Mouse (Mus musculus) stomach, embryonic 16.5 days (tissue): ENCODE measurements at regions not wholly inside any gene's neighbourhood (a gene's known extent, or its start where the extent isn't known, plus 50 kb on each side); places are given as distances from the start of the nearest gene placed in this dataset.
A peak's percentile ranks its signal among the peaks of the same experiment; 100 is the strongest.

ENCODE experiments used
- ATAC-seq: fragments of 200-750 bp; cut with Nextera tagmentation; 2 replicates; pipeline ENCODE4 v1.8.0; 2017; ENCODE audit warnings: moderate number of reproducible peaks, moderate TSS enrichment; ENCODE audit not compliant: insufficient read depth, low FRiP score
- H3K27ac ChIP-seq: fragments of 300-500 bp; sonication (generic); 2 replicates; pipeline ENCODE4 v1.5.1; 2014; ENCODE audit warnings: low read length
- H3K27me3 ChIP-seq: fragments of 300-500 bp; sonication (generic); 2 replicates; pipeline ENCODE4 v1.6.1; 2014; ENCODE audit warnings: low read length, control low read depth, mixed read lengths; ENCODE audit not compliant: control insufficient read depth, insufficient read depth
- H3K36me3 ChIP-seq: fragments of 300-500 bp; sonication (generic); 2 replicates; pipeline ENCODE4 v1.6.1; 2014; ENCODE audit warnings: low read length; ENCODE audit not compliant: control insufficient read depth, insufficient read depth
- H3K4me1 ChIP-seq: fragments of 300-500 bp; sonication (generic); 2 replicates; pipeline ENCODE4 v1.6.1; 2014; ENCODE audit warnings: low read length, control low read depth, mixed read lengths; ENCODE audit not compliant: control insufficient read depth, insufficient read depth
- H3K4me2 ChIP-seq: fragments of 300-500 bp; sonication (generic); 2 replicates; pipeline ENCODE4 v1.6.1; 2014; ENCODE audit warnings: low read depth, low read length, mixed read lengths
- H3K4me3 ChIP-seq: fragments of 300-500 bp; sonication (generic); replicated peaks from 2 replicates; pipeline ENCODE4 v1.5.1; 2014; ENCODE audit warnings: mild to moderate bottlenecking, low read length
- H3K9ac ChIP-seq: fragments of 300-500 bp; sonication (generic); 2 replicates; pipeline ENCODE4 v1.6.1; 2014; ENCODE audit warnings: low read length
- H3K9me3 ChIP-seq: fragments of 300-500 bp; sonication (generic); replicated peaks from 2 replicates; pipeline ENCODE4 v1.6.1; 2016; ENCODE audit warnings: low read length, control low read depth; ENCODE audit not compliant: control insufficient read depth
- WGBS: fragments of 180-500 bp; shearing (Covaris S2); extraction: QIAGEN DNeasy Blood & Tissue Kit; methylation state at CpG from one replicate; pipeline ENCODE4 v1.1.7; 2014; 5-methylcytosine and 5-hydroxymethylcytosine counted together

- Histone ChIP-seq H3K9me3 (no peaks in the 10 kb centered on the region), H3K4me3 (no peak overlapping the region), H3K27ac (no peak overlapping the region), H3K4me2 (no peak overlapping the region), H3K36me3 (no peaks in the 10 kb centered on the region), H3K9ac (no peak overlapping the region), H3K27me3 (no peaks in the 10 kb centered on the region), H3K4me1 (peaks cover 15% of the 10 kb centered on the region; the same call in 1 of the 2 replicates)
- 49% methylated on average over 9 of the region's 9 CpGs for WGBS
- ATAC-seq = peak; percentile 39; the same call in 1 of the 2 replicates
Measured at GRCm38 (mm10) chr14:25208221-25209056, 250.5 kb upstream of the Zmiz1 start.

- Histone ChIP-seq H3K36me3 (no peaks in the 10 kb centered on the region), H3K4me2 (no peak overlapping the region), H3K4me1 (peaks cover 5% of the 10 kb centered on the region; the same call in 1 of the 2 replicates), H3K4me3 (no peak overlapping the region), H3K9ac (no peak overlapping the region), H3K27ac (no peak overlapping the region), H3K9me3 (no peaks in the 10 kb centered on the region), H3K27me3 (no peaks in the 10 kb centered on the region)
- WGBS = 60% methylated on average over 6 of the region's 6 CpGs
- no peak for ATAC-seq
Measured at GRCm38 (mm10) chr14:25213056-25213455, 245.9 kb upstream of the Zmiz1 start.

GRCm38 (mm10) chr14:25223091-25223490 lies 235.9 kb upstream of the Zmiz1 start:
- H3K9ac ChIP-seq = no peak overlapping the region
- 45% methylated on average over 1 of the region's 1 CpGs for WGBS
- no peak for ATAC-seq
- no peaks in the 10 kb centered on the region for H3K9me3 ChIP-seq
- H3K4me1 ChIP-seq = peaks cover 31% of the 10 kb centered on the region
- no peaks in the 10 kb centered on the region for H3K27me3 ChIP-seq
- H3K4me2 ChIP-seq = no peak overlapping the region
- H3K4me3 ChIP-seq = no peak overlapping the region
- no peaks in the 10 kb centered on the region for H3K36me3 ChIP-seq
- H3K27ac ChIP-seq = no peak overlapping the region

GRCm38 (mm10) chr14:25225214-25225613 lies 233.8 kb upstream of the Zmiz1 start:
- no peak for ATAC-seq
- Histone ChIP-seq H3K9me3 (no peaks in the 10 kb centered on the region), H3K27me3 (no peaks in the 10 kb centered on the region), H3K4me2 (0 out of 2 replicates have a peak overlapping the region, but pooled peaks have one; percentile 44), H3K27ac (peak overlapping the region; percentile 98), H3K4me1 (peaks cover 47% of the 10 kb centered on the region), H3K36me3 (no peaks in the 10 kb centered on the region), H3K4me3 (no peak overlapping the region), H3K9ac (peak overlapping the region; percentile 32; the same call in 1 of the 2 replicates)
- WGBS = 46% methylated on average over 3 of the region's 3 CpGs

- ATAC-seq = peak; percentile 89
- H3K4me3 ChIP-seq = no peak overlapping the region; the same call in 1 of the 2 replicates
- no peaks in the 10 kb centered on the region for H3K36me3 ChIP-seq
- H3K27me3 ChIP-seq = no peaks in the 10 kb centered on the region
- H3K27ac ChIP-seq = peak overlapping the region; percentile 98
- H3K4me2 ChIP-seq = peak overlapping the region; percentile 44
- 9% methylated on average over 11 of the region's 11 CpGs for WGBS
- no peaks in the 10 kb centered on the region for H3K9me3 ChIP-seq
- peak overlapping the region; percentile 51 for H3K9ac ChIP-seq
- peaks cover 47% of the 10 kb centered on the region for H3K4me1 ChIP-seq
Measured at GRCm38 (mm10) chr14:25226155-25226839, 232.7 kb upstream of the Zmiz1 start.

GRCm38 (mm10) chr14:25226840-25227506 lies 232.0 kb upstream of the Zmiz1 start:
- WGBS = 28% methylated on average over 7 of the region's 7 CpGs
- peak; percentile 9; the same call in 1 of the 2 replicates for ATAC-seq
- no peaks in the 10 kb centered on the region for H3K9me3 ChIP-seq
- peak overlapping the region; percentile 51 for H3K9ac ChIP-seq
- H3K27ac ChIP-seq = peak overlapping the region; percentile 98
- H3K4me3 ChIP-seq = no peak overlapping the region; the same call in 1 of the 2 replicates
- no peaks in the 10 kb centered on the region for H3K36me3 ChIP-seq
- H3K4me1 ChIP-seq = peaks cover 53% of the 10 kb centered on the region
- H3K27me3 ChIP-seq = no peaks in the 10 kb centered on the region
- H3K4me2 ChIP-seq = peak overlapping the region; percentile 44

GRCm38 (mm10) chr14:25228321-25229047 lies 230.5 kb upstream of the Zmiz1 start:
- no peaks in the 10 kb centered on the region for H3K27me3 ChIP-seq
- peaks cover 55% of the 10 kb centered on the region for H3K4me1 ChIP-seq
- no peak overlapping the region for H3K4me2 ChIP-seq
- H3K4me3 ChIP-seq = no peak overlapping the region
- ATAC-seq = no peak
- no peaks in the 10 kb centered on the region for H3K36me3 ChIP-seq
- peak overlapping the region; percentile 37 for H3K9ac ChIP-seq
- whole genome bisulfite sequencing = 74% methylated on average over 13 of the region's 13 CpGs
- H3K27ac ChIP-seq = peak overlapping the region; percentile 98
- H3K9me3 ChIP-seq = no peaks in the 10 kb centered on the region

GRCm38 (mm10) chr14:25229569-25229968 lies 229.4 kb upstream of the Zmiz1 start:
- peaks cover 55% of the 10 kb centered on the region for H3K4me1 ChIP-seq
- WGBS = 21% methylated on average over 6 of the region's 6 CpGs
- H3K27me3 ChIP-seq = no peaks in the 10 kb centered on the region
- peak overlapping the region; percentile 37 for H3K9ac ChIP-seq
- ATAC-seq = no peak
- no peaks in the 10 kb centered on the region for H3K9me3 ChIP-seq
- H3K36me3 ChIP-seq = no peaks in the 10 kb centered on the region
- no peak overlapping the region for H3K4me3 ChIP-seq
- H3K4me2 ChIP-seq = no peak overlapping the region
- peak overlapping the region; percentile 98 for H3K27ac ChIP-seq
